8 mouse cellular contexts compared by ENCODE assay signal in genomic region chr10:90966821-90967220, GRCm38 (mm10).
A peak's percentile ranks its signal among the peaks of the same experiment; 100 is the strongest.
DNase-seq lines count a peak whose midpoint lies in the region.

No protein-coding gene starts in this region.

- DNase-seq in NIH3T3 (ENCODE audit: low read depth): peak; percentile 38
- peak; percentile 81 for DNase-seq in cerebellum, adult 9-10 months
- DNase-seq in frontal cortex, postnatal 14 days (ENCODE audit: low spot score in 2 of 2): peak; percentile 51 to 55
- DNase-seq in left cerebral cortex, postnatal 25 days (ENCODE audit: low spot score in 2 of 2): peak; percentile 68 to 95
- no peak for DNase-seq in c-Kit-positive CD71-positive TER-119-positive erythroid progenitor cells, embryonic 14.5 days (ENCODE audit: low spot score)
- DNase-seq in adrenal gland, adult 2 months: no peak
- no peak for DNase-seq in kidney, postnatal 10 days
- no peak for DNase-seq in ovary, postnatal 14 days (ENCODE audit: low spot score)

- intact Hi-C loops in left cerebral cortex, postnatal 25 days (cut with DNase I): loop anchor here (5.0 to 10.0 kb wide), 3 partner anchors 65 to 242 kb away; no protein-coding TSS in a partner anchor

Comparison
In these comparisons a context has a peak if more than half of its experiments do, and no peak if none do; other contexts are left out.
1. DNase-seq: peak in NIH3T3 (single experiment), cerebellum, adult 9-10 months (single experiment), frontal cortex, postnatal 14 days (2 of 2) and left cerebral cortex, postnatal 25 days (2 of 2); none in c-Kit-positive CD71-positive TER-119-positive erythroid progenitor cells, embryonic 14.5 days (single experiment), adrenal gland, adult 2 months (single experiment), kidney, postnatal 10 days (single experiment) and ovary, postnatal 14 days (single experiment).